Mouse (Mus musculus): ENCODE measurements around the gene Slc6a2. TPM values are rescaled to one million over a fixed set of nuclear protein-coding genes. Genes with fewer than 3 reads are reported as not detected.

Gene Slc6a2
- polyA plus RNA-seq, 1 experiment from 2014 or later: not detected

DNA sequence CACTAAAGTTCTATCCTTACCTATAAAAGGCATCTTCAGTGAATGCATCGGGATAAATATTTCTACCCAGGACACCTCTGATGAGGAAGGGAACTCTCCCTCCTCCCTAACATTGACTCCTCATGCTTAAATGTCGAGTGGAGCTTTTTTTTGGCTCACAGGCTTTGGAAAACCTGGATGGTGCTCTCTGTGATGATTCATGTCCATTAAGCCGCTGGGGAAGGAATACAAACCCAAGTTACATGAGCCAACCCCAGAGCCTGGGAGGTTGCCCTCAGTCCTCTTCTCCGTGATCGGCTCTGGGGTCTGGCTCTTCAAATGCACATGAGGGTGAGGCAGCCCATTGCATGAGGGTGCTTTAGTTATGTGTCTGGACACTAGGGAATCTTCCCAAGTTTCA is 16.8 kb downstream of the Slc6a2 start:
- Histone ChIP-seq H3K27me3 (ENCODE audit: poor library complexity, severe bottlenecking) (no peaks in the 10 kb centered on the region), H3K36me3 (replicated peaks) (no peaks in the 10 kb centered on the region), H3K9me3 (no peaks in the 10 kb centered on the region), H3K4me1 (peaks cover 12% of the 10 kb centered on the region), H3K27ac (no peak overlapping the region), H3K4me3 (no peak overlapping the region)
- DNase-seq (ENCODE audit: extremely low spot score, low spot score): no peak
- WGBS: 94% methylated on average over 5 of the region's 5 CpGs

DNA sequence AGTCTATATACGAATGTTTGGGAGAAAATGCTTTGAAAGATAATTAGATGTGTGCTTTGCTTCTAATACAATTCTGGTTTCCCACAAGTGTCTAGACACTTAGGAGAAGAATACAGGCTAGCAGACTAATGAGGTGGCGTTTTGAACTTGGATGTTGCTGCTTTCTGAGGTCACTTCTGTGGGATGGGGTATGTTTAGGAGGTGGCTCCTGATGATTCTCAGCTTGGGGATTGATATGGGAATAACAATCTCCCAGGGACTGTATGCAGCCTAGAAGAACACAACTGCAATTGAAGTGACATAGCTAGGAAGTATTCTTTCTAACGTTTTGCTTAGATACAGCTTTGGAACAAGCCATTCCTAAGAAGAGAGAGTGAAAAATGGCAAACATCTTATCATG is 22.6 kb downstream of the Slc6a2 start:
- no peaks in the 10 kb centered on the region for H3K9me3 ChIP-seq
- no peaks in the 10 kb centered on the region for H3K36me3 ChIP-seq (replicated peaks)
- H3K4me3 ChIP-seq: no peak overlapping the region
- no peak for DNase-seq (ENCODE audit: extremely low spot score, low spot score)
- no peak overlapping the region for H3K27ac ChIP-seq
- H3K4me1 ChIP-seq: no peaks in the 10 kb centered on the region
- 81% methylated on average over 3 of the region's 3 CpGs for WGBS
- H3K27me3 ChIP-seq (ENCODE audit: poor library complexity, severe bottlenecking): no peaks in the 10 kb centered on the region

DNA sequence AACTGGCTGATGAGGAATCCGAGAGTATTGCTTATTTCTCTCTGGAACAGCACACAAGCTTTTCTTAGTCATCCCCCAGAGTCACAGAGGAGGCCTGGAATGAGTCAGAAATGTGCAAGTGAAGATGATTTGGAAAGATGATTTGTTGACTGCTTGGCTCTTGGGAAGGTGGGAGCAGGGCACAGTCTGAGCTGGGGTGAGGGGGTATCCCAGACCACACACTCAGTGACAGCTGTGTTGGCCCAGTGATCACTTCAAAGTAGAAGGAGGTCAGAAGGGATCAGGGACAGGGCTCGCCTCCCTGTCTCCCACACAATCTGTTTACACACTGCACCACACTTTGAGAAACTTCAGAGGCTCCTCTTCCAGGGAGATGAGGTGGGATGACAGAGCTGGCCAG is 24.5 kb downstream of the Slc6a2 start:
- H3K36me3 ChIP-seq (replicated peaks): no peaks in the 10 kb centered on the region
- no peaks in the 10 kb centered on the region for H3K27me3 ChIP-seq (ENCODE audit: poor library complexity, severe bottlenecking)
- H3K4me3 ChIP-seq: no peak overlapping the region
- no peak overlapping the region for H3K27ac ChIP-seq
- H3K4me1 ChIP-seq: no peaks in the 10 kb centered on the region
- WGBS: 75% methylated on average over 2 of the region's 2 CpGs
- no peak for DNase-seq (ENCODE audit: extremely low spot score, low spot score)
- no peaks in the 10 kb centered on the region for H3K9me3 ChIP-seq

DNA sequence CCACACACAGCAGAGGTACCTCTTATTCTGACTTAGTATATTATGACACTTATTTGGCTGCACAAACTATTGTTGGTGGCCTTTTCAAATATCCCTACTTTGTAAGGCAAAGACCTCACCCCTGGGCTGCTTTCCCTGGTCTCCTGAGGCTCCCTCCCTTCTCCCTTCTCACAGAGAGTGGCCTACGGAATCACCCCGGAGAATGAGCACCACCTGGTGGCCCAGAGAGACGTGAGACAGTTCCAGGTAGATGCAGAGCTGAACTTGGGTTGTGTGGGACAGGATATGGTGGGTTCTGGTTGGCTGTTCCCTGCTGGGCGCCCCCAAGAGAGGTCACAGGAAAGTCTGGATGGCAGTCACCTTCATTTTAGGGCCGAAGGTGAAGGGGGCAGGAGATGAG is 37.0 kb downstream of the Slc6a2 start:
- no peaks in the 10 kb centered on the region for H3K36me3 ChIP-seq (replicated peaks)
- 33% methylated on average over 5 of the region's 5 CpGs for WGBS
- DNase-seq (ENCODE audit: extremely low spot score, low spot score): no peak
- no peak overlapping the region for H3K4me3 ChIP-seq
- H3K9me3 ChIP-seq: no peaks in the 10 kb centered on the region
- H3K27ac ChIP-seq: no peak overlapping the region
- no peaks in the 10 kb centered on the region for H3K4me1 ChIP-seq
- H3K27me3 ChIP-seq (ENCODE audit: poor library complexity, severe bottlenecking): no peaks in the 10 kb centered on the region

DNA sequence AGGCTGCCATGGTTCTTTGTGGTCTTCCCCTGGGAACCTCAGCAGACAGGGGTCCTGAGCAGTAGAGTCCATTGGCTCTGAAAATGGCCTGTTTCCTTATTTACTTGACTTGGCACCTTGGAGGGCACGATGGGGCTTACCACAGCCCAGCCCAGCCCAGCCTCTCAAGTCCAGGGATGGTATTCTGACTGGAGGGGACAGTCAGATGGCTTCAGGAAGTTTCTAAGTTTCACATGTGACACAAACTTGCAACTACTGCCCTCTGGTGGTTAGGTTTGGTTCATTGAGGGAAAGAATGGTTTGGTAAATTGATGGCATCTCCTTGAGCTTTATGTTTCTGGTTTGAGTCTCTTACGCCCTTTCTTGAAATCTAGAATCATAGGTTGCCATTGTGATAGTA is 38.7 kb downstream of the Slc6a2 start:
- DNase-seq (ENCODE audit: extremely low spot score, low spot score): peak; percentile 38
- no peaks in the 10 kb centered on the region for H3K36me3 ChIP-seq (replicated peaks)
- no peaks in the 10 kb centered on the region for H3K9me3 ChIP-seq
- no peaks in the 10 kb centered on the region for H3K27me3 ChIP-seq (ENCODE audit: poor library complexity, severe bottlenecking)
- no peak overlapping the region for H3K27ac ChIP-seq
- 43% methylated on average over 2 of the region's 2 CpGs for WGBS
- H3K4me3 ChIP-seq: no peak overlapping the region
- H3K4me1 ChIP-seq: no peaks in the 10 kb centered on the region

- peak; percentile 27 for DNase-seq (ENCODE audit: extremely low spot score, low spot score)
- no peak overlapping the region for H3K27ac ChIP-seq
- WGBS: 31% methylated on average over 5 of the region's 5 CpGs
- H3K4me3 ChIP-seq: no peak overlapping the region
- H3K27me3 ChIP-seq (ENCODE audit: poor library complexity, severe bottlenecking): no peaks in the 10 kb centered on the region
- H3K36me3 ChIP-seq (replicated peaks): no peaks in the 10 kb centered on the region
- H3K4me1 ChIP-seq: no peaks in the 10 kb centered on the region
- no peaks in the 10 kb centered on the region for H3K9me3 ChIP-seq
These were observed 50.4 kb downstream of the Slc6a2 start for GRCm38 (mm10) chr8:93010286-93010685.

GRCm38 (mm10) chr8:93011439-93011838 is 51.6 kb downstream of the Slc6a2 start:
- no peaks in the 10 kb centered on the region for H3K36me3 ChIP-seq (replicated peaks)
- no peak overlapping the region for H3K4me3 ChIP-seq
- no peaks in the 10 kb centered on the region for H3K27me3 ChIP-seq (ENCODE audit: poor library complexity, severe bottlenecking)
- WGBS: 12% methylated on average over 9 of the region's 9 CpGs
- no peaks in the 10 kb centered on the region for H3K9me3 ChIP-seq
- no peaks in the 10 kb centered on the region for H3K4me1 ChIP-seq
- peak; percentile 82 for DNase-seq (ENCODE audit: extremely low spot score, low spot score)
- H3K27ac ChIP-seq: no peak overlapping the region

- Histone ChIP-seq H3K27me3 (ENCODE audit: poor library complexity, severe bottlenecking) (no peaks in the 10 kb centered on the region), H3K27ac (no peak overlapping the region), H3K36me3 (replicated peaks) (no peaks in the 10 kb centered on the region), H3K9me3 (no peaks in the 10 kb centered on the region), H3K4me3 (no peak overlapping the region), H3K4me1 (no peaks in the 10 kb centered on the region)
- WGBS: 78% methylated on average over 6 of the region's 6 CpGs
- peak; percentile 25 for DNase-seq (ENCODE audit: extremely low spot score, low spot score)
These were observed 52.3 kb downstream of the Slc6a2 start for GRCm38 (mm10) chr8:93012226-93012625.

GRCm38 (mm10) chr8:93014300-93014699 is 54.4 kb downstream of the Slc6a2 start:
- H3K9me3 ChIP-seq: no peaks in the 10 kb centered on the region
- no peak overlapping the region for H3K27ac ChIP-seq
- H3K36me3 ChIP-seq (replicated peaks): no peaks in the 10 kb centered on the region
- H3K4me3 ChIP-seq: no peak overlapping the region
- DNase-seq (ENCODE audit: extremely low spot score, low spot score): no peak
- 84% methylated on average over 4 of the region's 4 CpGs for WGBS
- H3K27me3 ChIP-seq (ENCODE audit: poor library complexity, severe bottlenecking): no peaks in the 10 kb centered on the region
- no peaks in the 10 kb centered on the region for H3K4me1 ChIP-seq

DNA sequence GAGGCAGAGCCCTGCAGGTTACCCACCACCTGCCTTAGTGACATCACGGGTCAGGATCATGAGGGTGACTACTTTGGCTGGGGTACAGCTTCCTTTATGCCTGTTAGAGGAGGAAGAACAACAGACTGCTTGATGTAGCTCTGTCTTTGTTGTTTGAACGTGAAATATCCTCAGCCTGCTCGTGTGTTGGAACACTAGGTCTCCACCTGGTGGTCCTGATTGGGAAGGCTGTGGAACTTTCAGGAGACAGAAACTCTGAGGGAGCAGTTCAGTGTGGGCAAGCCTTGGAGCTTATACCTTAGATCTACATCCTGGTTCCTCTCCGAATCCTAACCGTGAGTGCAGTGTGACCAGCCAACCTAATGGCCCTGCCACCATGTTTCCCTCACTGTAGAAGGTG is 61.9 kb downstream of the Slc6a2 start:
- 77% methylated on average over 5 of the region's 5 CpGs for WGBS
- Histone ChIP-seq H3K27ac (no peak overlapping the region), H3K36me3 (replicated peaks) (no peaks in the 10 kb centered on the region), H3K4me1 (no peaks in the 10 kb centered on the region), H3K4me3 (no peak overlapping the region), H3K27me3 (ENCODE audit: poor library complexity, severe bottlenecking) (no peaks in the 10 kb centered on the region), H3K9me3 (no peaks in the 10 kb centered on the region)
- no peak for DNase-seq (ENCODE audit: extremely low spot score, low spot score)

DNA sequence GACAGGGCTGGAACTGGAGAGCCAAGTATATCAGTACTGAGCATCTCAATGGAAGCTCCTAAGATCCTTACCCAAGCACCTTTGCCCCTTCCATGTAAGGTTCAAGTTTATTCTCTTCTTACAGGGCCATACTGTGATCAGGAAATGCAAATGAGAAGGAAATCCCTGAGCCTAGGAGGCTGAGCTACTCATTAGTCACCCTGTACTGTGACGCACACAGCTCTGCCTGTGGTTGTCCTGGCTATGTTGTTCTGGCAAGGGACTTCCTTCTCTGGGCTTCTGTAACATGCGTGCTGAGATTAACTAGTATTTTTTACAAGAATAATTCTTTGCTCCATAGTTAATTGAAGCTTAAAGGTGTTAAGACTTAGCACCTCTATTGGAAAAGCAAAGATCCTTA is 70.8 kb downstream of the Slc6a2 start:
- WGBS: 93% methylated on average over 2 of the region's 2 CpGs
- no peaks in the 10 kb centered on the region for H3K9me3 ChIP-seq
- DNase-seq (ENCODE audit: extremely low spot score, low spot score): no peak
- H3K27ac ChIP-seq: no peak overlapping the region
- H3K4me1 ChIP-seq: no peaks in the 10 kb centered on the region
- no peaks in the 10 kb centered on the region for H3K27me3 ChIP-seq (ENCODE audit: poor library complexity, severe bottlenecking)
- H3K4me3 ChIP-seq: no peak overlapping the region
- H3K36me3 ChIP-seq (replicated peaks): no peaks in the 10 kb centered on the region

GRCm38 (mm10) chr8:93038831-93039230 is 79.0 kb downstream of the Slc6a2 start:
- DNase-seq (ENCODE audit: extremely low spot score, low spot score): no peak
- 0 out of 2 replicates have a peak overlapping the region, but pooled peaks have one; percentile 9 for H3K27ac ChIP-seq
- H3K4me3 ChIP-seq: no peak overlapping the region
- no peaks in the 10 kb centered on the region for H3K9me3 ChIP-seq
- H3K4me1 ChIP-seq: peaks cover 14% of the 10 kb centered on the region
- H3K27me3 ChIP-seq (ENCODE audit: poor library complexity, severe bottlenecking): no peaks in the 10 kb centered on the region
- WGBS: 16% methylated on average over 2 of the region's 2 CpGs
- no peaks in the 10 kb centered on the region for H3K36me3 ChIP-seq (replicated peaks)

GRCm38 (mm10) chr8:93040256-93040655 is 80.4 kb downstream of the Slc6a2 start:
- H3K27ac ChIP-seq: no peak overlapping the region
- DNase-seq (ENCODE audit: extremely low spot score, low spot score): no peak
- no peaks in the 10 kb centered on the region for H3K36me3 ChIP-seq (replicated peaks)
- H3K4me3 ChIP-seq: no peak overlapping the region
- H3K27me3 ChIP-seq (ENCODE audit: poor library complexity, severe bottlenecking): no peaks in the 10 kb centered on the region
- no peaks in the 10 kb centered on the region for H3K9me3 ChIP-seq
- WGBS: 83% methylated on average over 2 of the region's 2 CpGs
- peaks cover 14% of the 10 kb centered on the region for H3K4me1 ChIP-seq

All from forebrain, embryonic 10.5 days (tissue).